Mouse (Mus musculus): Measurements from ENCODE around the gene Fbxo47.

- no peak for TF ChIP-seq CTCF (IDR thresholded peaks at IDR 0.05; ENCODE audit: low read depth)
- no peak for TF ChIP-seq EP300 (optimal IDR thresholded peaks at IDR 0.05)
These were observed 40.3 kb upstream of the Fbxo47 start for GRCm38 (mm10) chr11:97924217-97924616.
